Mouse (Mus musculus): ENCODE data around the gene Ppip5k2.

- TF ChIP-seq CTCF (IDR thresholded peaks at IDR 0.05; ENCODE audit: borderline replicate concordance, extremely low read depth, insufficient read depth, insufficient read length): no peak
- TF ChIP-seq POLR2A (IDR thresholded peaks at IDR 0.05; ENCODE audit: borderline replicate concordance, extremely low read depth, insufficient read depth, insufficient read length, poor library complexity, severe bottlenecking): no peak
Observed at GRCm38 (mm10) chr1:97718440-97718839, 51.8 kb downstream of the Ppip5k2 start.
